Mouse (Mus musculus): Measurements from ENCODE around the gene Sgo2a. TPM values are rescaled to one million over a fixed set of nuclear protein-coding genes. Genes with fewer than 3 reads are reported as not detected.
"Not testable (repeated sequence)": the region's sequence is repeated elsewhere in the genome, so short reads cannot be mapped to it uniquely, and the experiment has no call there.

The Sgo2a gene
- polyA plus RNA-seq, 1 experiment from 2014 or later, result 23.9 TPM

DNA sequence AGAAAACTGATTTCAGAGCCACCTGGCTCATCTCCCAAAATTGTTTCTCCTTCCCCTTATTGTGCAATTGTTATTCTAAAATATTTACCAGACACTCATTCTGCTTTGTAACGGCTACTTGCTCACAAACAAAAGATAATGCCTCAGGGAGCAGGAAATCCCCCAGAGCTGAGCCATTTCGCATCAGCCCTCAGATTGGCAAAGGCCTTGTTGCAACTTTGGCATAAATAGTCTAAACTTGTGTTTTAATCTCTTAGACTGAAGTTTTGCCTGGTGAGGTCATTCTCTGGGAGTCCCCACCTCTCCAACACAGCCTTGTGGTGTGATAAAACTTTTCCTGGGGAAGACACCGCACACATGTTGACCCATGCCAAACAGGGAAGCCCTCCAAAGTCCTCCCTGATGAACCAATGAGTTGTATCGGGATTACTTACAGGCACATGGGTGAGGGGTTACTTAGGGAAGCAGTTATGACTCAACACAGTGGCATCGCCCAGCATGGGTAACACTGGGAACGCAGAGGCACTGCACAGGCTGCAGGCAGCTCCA lies 6.6 kb upstream of the Sgo2a start:
- Histone ChIP-seq H3K4me3 (no peak overlapping the region), H3K27ac (no peak overlapping the region), H3K9me3 (no peaks in the 10 kb centered on the region), H3K4me1 (peaks cover 8% of the 10 kb centered on the region), H3K36me3 (replicated peaks) (no peaks in the 10 kb centered on the region), H3K27me3 (ENCODE audit: poor library complexity, severe bottlenecking) (no peaks in the 10 kb centered on the region)
- DNase-seq (ENCODE audit: extremely low spot score, low spot score), result no peak
- WGBS, result 67% methylated on average over 6 of the region's 6 CpGs

- 78% methylated on average over 2 of the region's 2 CpGs for WGBS
- peaks cover 8% of the 10 kb centered on the region for H3K4me1 ChIP-seq
- no peak overlapping the region for H3K4me3 ChIP-seq
- H3K36me3 ChIP-seq (replicated peaks), result no peaks in the 10 kb centered on the region
- H3K27me3 ChIP-seq (ENCODE audit: poor library complexity, severe bottlenecking), result no peaks in the 10 kb centered on the region
- DNase-seq (ENCODE audit: extremely low spot score, low spot score), result no peak
- no peaks in the 10 kb centered on the region for H3K9me3 ChIP-seq
- H3K27ac ChIP-seq, result no peak overlapping the region
Measured at GRCm38 (mm10) chr1:57991277-57991676, 4.5 kb upstream of the Sgo2a start.

DNA sequence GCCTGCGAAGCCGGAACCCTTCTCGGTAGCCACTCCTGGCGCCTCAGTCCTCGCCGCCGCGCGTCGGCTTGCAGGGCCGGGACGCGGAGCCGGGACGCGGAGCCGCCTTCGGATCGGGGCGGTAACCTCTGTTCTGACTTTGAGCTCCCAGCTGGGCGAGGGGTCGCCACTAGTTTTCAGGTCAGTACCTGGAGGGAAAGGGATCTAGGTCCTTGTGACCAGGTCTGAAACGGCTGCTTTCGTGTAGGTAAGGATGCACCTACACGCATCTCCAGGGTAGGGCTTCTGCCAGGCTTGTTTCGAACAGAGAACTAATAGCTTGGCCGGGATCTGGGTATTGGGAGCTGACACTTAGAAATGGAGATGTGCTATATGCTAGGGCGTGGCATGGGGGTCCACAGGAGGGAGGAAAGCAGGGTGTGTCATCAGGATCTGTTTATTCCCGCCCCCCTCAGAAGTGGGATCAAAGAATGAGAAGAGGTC lies 403 bp downstream of the Sgo2a start:
- H3K4me3 ChIP-seq, result peak overlapping the region; percentile 94
- peak overlapping the region; percentile 97 for H3K27ac ChIP-seq
- under 1% methylated on average over 29 of the region's 29 CpGs for WGBS

DNA sequence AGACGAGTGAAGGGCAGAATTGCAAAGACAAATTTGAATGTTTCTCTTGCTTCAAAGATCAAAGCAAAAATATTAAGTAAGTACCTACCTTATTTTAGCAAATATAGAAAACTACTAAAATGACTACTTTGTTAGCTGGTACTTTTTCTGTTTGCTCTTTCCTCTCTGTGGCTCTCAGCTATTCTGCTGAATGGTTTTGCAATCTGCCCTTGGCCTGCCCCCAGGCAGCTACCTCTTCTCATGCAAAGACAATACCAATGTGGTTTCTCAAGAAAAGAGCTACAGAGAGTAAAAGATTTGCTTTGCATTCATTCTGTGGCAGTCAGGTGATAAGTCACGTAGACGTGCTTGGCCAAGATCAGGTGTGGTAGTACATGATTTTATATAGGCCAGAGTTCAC lies 2.4 kb downstream of the Sgo2a start:
- Histone ChIP-seq H3K4me3 (no peak overlapping the region), H3K36me3 (replicated peaks) (peaks cover 48% of the 10 kb centered on the region), H3K4me1 (peaks cover 17% of the 10 kb centered on the region), H3K27me3 (ENCODE audit: poor library complexity, severe bottlenecking) (no peaks in the 10 kb centered on the region), H3K9me3 (no peaks in the 10 kb centered on the region), H3K27ac (no peak overlapping the region)
- 88% methylated on average over 3 of the region's 3 CpGs for WGBS
- no peak for DNase-seq (ENCODE audit: extremely low spot score, low spot score)

More for the DNA sequence above, 403 bp downstream of the Sgo2a start:
- Histone ChIP-seq H3K36me3 (replicated peaks) (peaks cover 28% of the 10 kb centered on the region), H3K27me3 (ENCODE audit: poor library complexity, severe bottlenecking) (no peaks in the 10 kb centered on the region), H3K9me3 (no peaks in the 10 kb centered on the region), H3K4me1 (peaks cover 17% of the 10 kb centered on the region)
- DNase-seq (ENCODE audit: extremely low spot score, low spot score), result no peak

DNA sequence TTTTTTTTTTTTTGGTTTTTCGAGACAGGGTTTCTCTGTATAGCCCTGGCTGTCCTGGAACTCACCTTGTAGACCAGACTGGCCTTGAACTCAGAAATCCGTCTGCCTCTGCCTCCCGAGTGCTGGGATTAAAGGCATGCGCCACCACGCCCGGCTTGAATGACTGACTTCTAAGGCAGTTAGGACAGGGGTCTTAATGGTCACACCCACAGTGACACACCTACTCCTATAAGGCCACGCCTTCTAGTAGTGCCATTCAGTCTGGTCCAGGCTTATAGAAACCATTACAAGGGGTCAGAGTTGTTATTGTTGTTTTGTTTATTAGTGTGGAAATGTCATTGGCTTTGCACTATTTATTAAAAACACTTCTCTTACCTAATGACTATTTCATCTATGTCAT lies 10.6 kb downstream of the Sgo2a start:
- WGBS, result 97% methylated on average over 7 of the region's 7 CpGs
- H3K27me3 ChIP-seq (ENCODE audit: poor library complexity, severe bottlenecking); H3K27ac ChIP-seq; H3K9me3 ChIP-seq; H3K4me3 ChIP-seq; H3K4me1 ChIP-seq; DNase-seq (ENCODE audit: extremely low spot score, low spot score): not testable (repeated sequence)
- peaks cover 73% of the 10 kb centered on the region for H3K36me3 ChIP-seq (replicated peaks)

- 97% methylated on average over 7 of the region's 7 CpGs for WGBS
- no peak within 1 kb of the TSS for H3K27ac ChIP-seq
- peaks cover 99% of the 10 kb centered on the region for H3K36me3 ChIP-seq (replicated peaks)
- H3K4me3 ChIP-seq, result no peak within 1 kb of the TSS
- no peak for DNase-seq (ENCODE audit: extremely low spot score, low spot score)
- no peaks in the 10 kb centered on the region for H3K9me3 ChIP-seq
- no peaks in the 10 kb centered on the region for H3K27me3 ChIP-seq (ENCODE audit: poor library complexity, severe bottlenecking)
- no peaks in the 10 kb centered on the region for H3K4me1 ChIP-seq
Measured at GRCm38 (mm10) chr1:58018856-58019255, 23.1 kb downstream of the Sgo2a start, which contains the start of gene Kctd18. Gene Kctd18 (minus strand): TSS chr1:58018956.

DNA sequence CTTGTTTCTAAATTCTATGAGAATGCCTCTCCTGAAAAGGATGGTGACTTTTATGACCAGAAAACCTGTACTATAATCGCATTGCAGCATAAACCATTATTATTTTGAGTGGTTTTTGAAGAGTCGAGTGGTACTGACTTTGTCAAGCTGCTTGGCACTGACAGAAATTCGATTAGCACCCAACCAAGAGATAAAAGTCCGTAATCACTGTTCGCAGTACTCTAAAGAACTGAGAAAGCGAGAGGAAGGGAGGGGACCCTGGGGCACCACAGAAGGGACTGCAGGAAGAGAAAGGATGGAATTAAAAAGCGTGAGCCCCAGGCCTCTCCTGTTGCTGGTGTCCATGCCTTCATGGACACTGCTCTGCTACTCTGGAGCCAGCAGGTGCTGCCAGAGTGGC lies 31.9 kb downstream of the Sgo2a start:
- Histone ChIP-seq H3K27me3 (ENCODE audit: poor library complexity, severe bottlenecking) (no peaks in the 10 kb centered on the region), H3K4me3 (no peak overlapping the region), H3K9me3 (no peaks in the 10 kb centered on the region), H3K36me3 (replicated peaks) (peaks cover 35% of the 10 kb centered on the region), H3K4me1 (peaks cover 15% of the 10 kb centered on the region), H3K27ac (no peak overlapping the region)
- 83% methylated on average over 7 of the region's 7 CpGs for WGBS
- DNase-seq (ENCODE audit: extremely low spot score, low spot score), result no peak

- Histone ChIP-seq H3K36me3 (replicated peaks) (peaks cover 17% of the 10 kb centered on the region), H3K27me3 (ENCODE audit: poor library complexity, severe bottlenecking) (no peaks in the 10 kb centered on the region), H3K4me1 (peaks cover 20% of the 10 kb centered on the region), H3K9me3 (no peaks in the 10 kb centered on the region), H3K27ac (0 out of 2 replicates have a peak within 1 kb of the TSS, but pooled peaks have one; percentile 48), H3K4me3 (peak within 1 kb of the TSS; percentile 31)
- WGBS, result 14% methylated on average over 12 of the region's 12 CpGs
- DNase-seq (ENCODE audit: extremely low spot score, low spot score), result peak; percentile 18
Measured at GRCm38 (mm10) chr1:58029636-58030117, 33.9 kb downstream of the Sgo2a start, which contains the start of gene Aox1. Gene Aox1 (plus strand): TSS chr1:58029931.

DNA sequence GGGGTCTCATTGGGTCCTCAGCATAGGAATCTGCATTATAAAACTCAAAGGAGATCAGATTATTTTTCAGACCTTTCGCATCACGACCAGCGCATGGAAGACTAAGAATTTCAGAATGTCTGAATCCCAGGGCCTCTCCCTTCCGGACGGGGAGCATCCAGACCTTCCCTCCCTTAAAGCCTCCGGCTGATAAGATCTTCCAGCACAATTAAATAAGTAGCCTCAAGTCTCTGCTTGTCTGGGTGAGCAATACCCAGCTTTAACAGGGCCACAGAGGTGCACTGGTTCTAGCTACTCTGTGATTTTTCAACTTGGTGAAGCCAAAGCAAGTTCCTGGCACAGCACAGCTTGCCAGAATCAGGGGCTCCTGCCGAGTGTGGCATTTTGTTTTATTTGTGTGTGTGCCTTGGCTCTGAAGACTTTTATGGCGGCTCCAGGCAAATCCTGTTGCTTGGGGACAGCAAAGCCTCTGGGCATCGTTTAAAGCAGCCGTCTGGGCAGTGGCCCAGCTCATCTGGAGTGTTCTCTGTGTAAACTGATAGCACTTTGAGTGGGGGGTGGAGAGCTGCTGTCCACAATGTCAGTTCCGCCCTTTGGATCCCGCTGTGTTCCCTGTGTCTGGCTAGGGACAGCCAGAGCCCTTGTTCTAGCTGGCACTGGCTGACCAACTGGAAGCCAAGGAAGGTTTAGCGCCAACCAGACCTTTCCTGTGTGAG lies 34.5 kb downstream of the Sgo2a start:
- WGBS, result 34% methylated on average over 13 of the region's 13 CpGs
- H3K36me3 ChIP-seq (replicated peaks), result peaks cover 10% of the 10 kb centered on the region
- no peaks in the 10 kb centered on the region for H3K9me3 ChIP-seq
- peaks cover 20% of the 10 kb centered on the region for H3K4me1 ChIP-seq
- no peak for DNase-seq (ENCODE audit: extremely low spot score, low spot score)
- H3K27me3 ChIP-seq (ENCODE audit: poor library complexity, severe bottlenecking), result no peaks in the 10 kb centered on the region
- H3K27ac ChIP-seq, result 0 out of 2 replicates have a peak overlapping the region, but pooled peaks have one; percentile 48
- peak overlapping the region; percentile 31 for H3K4me3 ChIP-seq

- 68% methylated on average over 10 of the region's 10 CpGs for WGBS
- DNase-seq (ENCODE audit: extremely low spot score, low spot score), result peak; percentile 66
- H3K36me3 ChIP-seq (replicated peaks), result peaks cover 5% of the 10 kb centered on the region; the same call in 1 of the 2 replicates
- no peaks in the 10 kb centered on the region for H3K27me3 ChIP-seq (ENCODE audit: poor library complexity, severe bottlenecking)
- H3K9me3 ChIP-seq, result no peaks in the 10 kb centered on the region
- H3K4me1 ChIP-seq, result peaks cover 20% of the 10 kb centered on the region
- H3K4me3 ChIP-seq, result no peak overlapping the region
- H3K27ac ChIP-seq, result no peak overlapping the region
Measured at GRCm38 (mm10) chr1:58031160-58031769, 35.5 kb downstream of the Sgo2a start.

DNA sequence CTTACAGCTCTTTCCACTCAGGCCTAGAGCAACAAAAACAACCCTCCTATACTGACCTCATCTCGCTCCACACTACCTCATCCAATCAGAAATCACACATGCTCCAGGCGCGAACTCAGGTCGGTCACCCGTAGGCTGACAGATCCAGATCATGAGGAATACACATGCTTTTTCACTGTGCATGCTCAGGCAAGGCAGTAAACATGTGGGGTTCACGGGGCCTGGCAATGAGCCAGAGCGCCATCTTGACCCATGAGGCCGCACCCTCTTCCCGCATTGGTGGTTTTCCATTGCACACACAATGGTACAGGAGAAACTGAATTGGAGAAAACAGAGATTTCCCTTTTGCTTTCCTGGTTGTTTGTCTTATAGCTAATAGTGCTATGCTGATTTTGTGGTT lies 41.5 kb downstream of the Sgo2a start:
- DNase-seq (ENCODE audit: extremely low spot score, low spot score); H3K9me3 ChIP-seq; H3K27me3 ChIP-seq (ENCODE audit: poor library complexity, severe bottlenecking); H3K36me3 ChIP-seq (replicated peaks); H3K27ac ChIP-seq; H3K4me1 ChIP-seq; H3K4me3 ChIP-seq: not testable (repeated sequence)
- WGBS, result 99% methylated on average over 9 of the region's 9 CpGs

DNA sequence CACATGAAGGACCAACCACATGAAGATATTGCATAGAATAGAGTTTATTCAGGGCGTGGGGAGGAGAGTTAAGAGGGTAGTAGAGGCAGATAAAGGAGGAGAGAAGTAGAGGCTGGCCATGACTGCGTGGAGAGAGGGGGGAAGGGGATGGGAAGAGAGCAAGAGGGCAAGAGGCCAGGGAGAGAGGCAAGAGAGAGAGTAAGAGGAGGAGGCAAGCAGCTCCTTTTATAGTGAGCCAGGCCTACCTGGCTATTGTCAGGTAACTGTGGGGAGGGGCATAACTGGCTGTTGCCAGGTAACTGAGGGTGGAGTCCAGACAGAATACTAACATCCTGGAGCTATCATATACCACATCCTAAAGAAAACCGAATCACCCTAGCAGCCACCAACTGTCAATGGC lies 49.3 kb downstream of the Sgo2a start:
- Histone ChIP-seq H3K4me1 (peaks cover 8% of the 10 kb centered on the region; the same call in 1 of the 2 replicates), H3K4me3 (no peak overlapping the region), H3K36me3 (replicated peaks) (no peaks in the 10 kb centered on the region), H3K9me3 (no peaks in the 10 kb centered on the region), H3K27me3 (ENCODE audit: poor library complexity, severe bottlenecking) (no peaks in the 10 kb centered on the region), H3K27ac (no peak overlapping the region)
- DNase-seq (ENCODE audit: extremely low spot score, low spot score), result no peak
- WGBS, result 72% methylated on average over 3 of the region's 3 CpGs

- H3K36me3 ChIP-seq (replicated peaks), result no peaks in the 10 kb centered on the region
- 74% methylated on average over 5 of the region's 5 CpGs for WGBS
- no peak for DNase-seq (ENCODE audit: extremely low spot score, low spot score)
- no peaks in the 10 kb centered on the region for H3K9me3 ChIP-seq
- H3K27me3 ChIP-seq (ENCODE audit: poor library complexity, severe bottlenecking), result no peaks in the 10 kb centered on the region
- no peak overlapping the region for H3K27ac ChIP-seq
- H3K4me3 ChIP-seq, result no peak overlapping the region
- H3K4me1 ChIP-seq, result peaks cover 8% of the 10 kb centered on the region; the same call in 1 of the 2 replicates
Measured at GRCm38 (mm10) chr1:58045546-58045945, 49.8 kb downstream of the Sgo2a start.
